Mouse (Mus musculus) lung, adult 2 months (tissue): Measurements from ENCODE around the gene Bpgm.

Experiments
- CTCF ChIP-seq: fragments of 200-500 bp; IDR thresholded peaks from 2 replicates; pipeline ENCODE4 v1.5.1; 2011; ENCODE audit warnings: mild to moderate bottlenecking, low read length, control low read depth; ENCODE audit not compliant: insufficient read depth
- POLR2A ChIP-seq: fragments of 200-500 bp; IDR thresholded peaks from 2 replicates; pipeline ENCODE4 v1.6.1; 2011; ENCODE audit warnings: low read depth, mild to moderate bottlenecking, control low read depth, low read length, borderline replicate concordance; ENCODE audit errors: extremely low read depth

GRCm38 (mm10) chr6:34474031-34474430 lies 2.0 kb upstream of the Bpgm start:
- TF ChIP-seq CTCF (no peak), POLR2A (no peak)
